Mouse (Mus musculus): ENCODE data around the gene Rnf151. TPM values are rescaled to one million over a fixed set of nuclear protein-coding genes. Genes with fewer than 3 reads are reported as not detected.

The Rnf151 gene
- 0.69 TPM in 1 of 2 replicates, not detected in the other for total RNA-seq (2014; rRNA removed)
- not detected in 2 replicates for polyA plus RNA-seq (2015; fragmentation: Nextera tagmentation; extraction: Ambion mirVana)

DNA sequence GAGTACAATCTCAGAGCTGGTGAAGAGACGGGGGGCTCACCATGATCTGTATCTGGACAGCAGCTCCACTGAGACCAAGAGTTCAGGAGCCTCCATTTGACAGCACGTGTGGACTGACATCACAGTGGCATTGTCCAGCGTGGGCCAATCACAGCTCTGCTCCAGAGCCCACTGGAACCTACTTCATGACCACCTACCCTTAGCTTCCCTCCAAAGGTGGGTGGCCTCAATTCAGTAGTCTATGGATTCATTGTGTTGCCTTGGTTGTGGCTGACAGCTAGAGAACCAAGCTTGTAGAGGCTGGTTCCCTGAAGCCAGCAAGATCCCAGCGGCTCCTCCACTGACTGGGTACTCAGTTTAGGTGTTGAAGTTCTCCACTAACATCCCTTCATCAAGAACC, at the start of gene Rnf151, which contains the start of gene Rps2:
Gene Rnf151, minus strand, starts transcription at position 121 of the 400 bp plus-strand sequence.
Gene Rps2, plus strand, starts transcription at position 174 of the 400 bp plus-strand sequence.
- ATAC-seq (no peak), DNase-seq (no peak)
- Histone ChIP-seq H3K4me1 (ENCODE audit: insufficient read depth) (peaks cover 7% of the 10 kb centered on the region; the same call in 1 of the 2 replicates), H3K4me2 (ENCODE audit: low read depth) (peak within 1 kb of the TSS; percentile 67), H3K4me3 (ENCODE audit: low read depth, low read length) (peak within 1 kb of the TSS; percentile 86), H3K9ac (0 out of 2 replicates have a peak within 1 kb of the TSS, but pooled peaks have one; percentile 85), H3K9me3 (ENCODE audit: low read length) (no peaks in the 10 kb centered on the region), H3K27ac (ENCODE audit: low read depth, low read length) (no peak within 1 kb of the TSS), H3K27me3 (ENCODE audit: insufficient read depth, low read length) (no peaks in the 10 kb centered on the region), H3K36me3 (ENCODE audit: insufficient read depth) (peaks cover 14% of the 10 kb centered on the region)
- WGBS, result 77% methylated on average over 4 of the region's 4 CpGs
- TF ChIP-seq CTCF (IDR thresholded peaks at IDR 0.05; ENCODE audit: low read depth), result no peak

GRCm38 (mm10) chr17:24766266-24766875, 48.5 kb upstream of the Rnf151 start:
- DNase-seq (no peak), ATAC-seq (no peak)
- H3K4me1 ChIP-seq (ENCODE audit: insufficient read depth), result no peaks in the 10 kb centered on the region
- no peaks in the 10 kb centered on the region for H3K9me3 ChIP-seq (ENCODE audit: low read length)
- H3K9ac ChIP-seq, result no peak overlapping the region
- H3K27ac ChIP-seq (ENCODE audit: low read depth, low read length), result no peak overlapping the region
- H3K4me3 ChIP-seq (ENCODE audit: low read depth, low read length), result no peak overlapping the region
- H3K27me3 ChIP-seq (ENCODE audit: insufficient read depth, low read length), result no peaks in the 10 kb centered on the region; the same call in 1 of the 2 replicates
- H3K4me2 ChIP-seq (ENCODE audit: low read depth), result no peak overlapping the region
- 23% methylated on average over 12 of the region's 12 CpGs for WGBS
- no peak for TF ChIP-seq CTCF (IDR thresholded peaks at IDR 0.05; ENCODE audit: low read depth)
- H3K36me3 ChIP-seq (ENCODE audit: insufficient read depth), result no peaks in the 10 kb centered on the region

- H3K9me3 ChIP-seq (ENCODE audit: low read length), result no peaks in the 10 kb centered on the region
- no peaks in the 10 kb centered on the region for H3K36me3 ChIP-seq (ENCODE audit: insufficient read depth)
- no peaks in the 10 kb centered on the region for H3K4me1 ChIP-seq (ENCODE audit: insufficient read depth)
- no peak overlapping the region for H3K9ac ChIP-seq
- no peak; the same call in 1 of the 2 replicates for ATAC-seq
- no peak overlapping the region for H3K4me3 ChIP-seq (ENCODE audit: low read depth, low read length)
- 47% methylated on average over 21 of the region's 22 CpGs for WGBS
- no peak overlapping the region for H3K27ac ChIP-seq (ENCODE audit: low read depth, low read length)
- no peaks in the 10 kb centered on the region; the same call in 1 of the 2 replicates for H3K27me3 ChIP-seq (ENCODE audit: insufficient read depth, low read length)
- no peak for TF ChIP-seq CTCF (IDR thresholded peaks at IDR 0.05; ENCODE audit: low read depth)
- peak; percentile 26 for DNase-seq
- H3K4me2 ChIP-seq (ENCODE audit: low read depth), result no peak overlapping the region
Observed at GRCm38 (mm10) chr17:24765016-24765905, 47.4 kb upstream of the Rnf151 start.

DNA sequence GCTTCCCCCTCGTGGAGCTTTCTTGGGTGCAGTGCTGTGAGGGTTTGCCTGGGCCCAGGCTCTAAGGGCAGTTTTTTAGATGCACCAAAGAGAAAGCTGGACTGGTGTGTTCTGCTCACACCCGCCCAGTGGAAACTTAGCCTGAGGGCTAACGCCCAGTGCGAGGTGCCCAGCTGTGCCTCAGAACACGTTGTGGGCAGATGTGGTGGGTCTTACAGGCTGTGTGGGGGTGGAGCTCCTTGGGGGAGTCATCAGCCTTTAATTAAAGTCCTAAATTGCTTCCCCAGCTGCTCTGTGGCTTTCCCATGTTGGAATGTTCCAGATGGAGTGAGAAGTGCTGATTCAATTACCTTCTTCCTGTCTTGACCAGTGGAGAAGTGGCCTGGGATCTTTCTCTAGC, 43.3 kb upstream of the Rnf151 start:
- no peaks in the 10 kb centered on the region for H3K9me3 ChIP-seq (ENCODE audit: low read length)
- no peak overlapping the region for H3K9ac ChIP-seq
- no peak overlapping the region for H3K27ac ChIP-seq (ENCODE audit: low read depth, low read length)
- DNase-seq (no peak), ATAC-seq (no peak)
- H3K4me1 ChIP-seq (ENCODE audit: insufficient read depth), result no peaks in the 10 kb centered on the region
- H3K36me3 ChIP-seq (ENCODE audit: insufficient read depth), result no peaks in the 10 kb centered on the region
- WGBS, result 59% methylated on average over 5 of the region's 5 CpGs
- H3K4me3 ChIP-seq (ENCODE audit: low read depth, low read length), result no peak overlapping the region
- H3K27me3 ChIP-seq (ENCODE audit: insufficient read depth, low read length), result no peaks in the 10 kb centered on the region
- H3K4me2 ChIP-seq (ENCODE audit: low read depth), result no peak overlapping the region
- no peak for TF ChIP-seq CTCF (IDR thresholded peaks at IDR 0.05; ENCODE audit: low read depth)

DNA sequence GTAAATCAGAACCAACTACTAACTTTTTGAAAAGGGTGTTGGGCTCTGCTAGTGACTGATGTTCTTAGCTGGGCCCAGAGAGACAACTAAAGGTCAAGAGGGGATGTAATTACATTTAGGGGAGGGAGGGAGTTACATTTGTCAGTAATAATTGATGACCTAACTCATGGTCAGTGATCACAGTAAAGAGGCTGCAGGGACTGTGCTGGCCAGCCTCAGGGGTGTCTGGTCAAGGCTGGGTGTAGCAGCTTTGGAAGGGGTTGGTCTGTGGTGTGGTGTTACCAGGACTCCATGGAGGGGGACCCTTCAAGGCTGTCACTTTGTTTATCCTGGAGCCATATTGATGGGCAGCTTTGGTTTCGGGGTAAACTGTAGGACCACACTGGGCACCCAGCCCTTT, 39.5 kb upstream of the Rnf151 start:
- Histone ChIP-seq H3K36me3 (ENCODE audit: insufficient read depth) (no peaks in the 10 kb centered on the region), H3K4me2 (ENCODE audit: low read depth) (no peak overlapping the region), H3K4me1 (ENCODE audit: insufficient read depth) (peaks cover 2% of the 10 kb centered on the region; the same call in 1 of the 2 replicates), H3K27me3 (ENCODE audit: insufficient read depth, low read length) (peaks cover 28% of the 10 kb centered on the region), H3K27ac (ENCODE audit: low read depth, low read length) (no peak overlapping the region), H3K9ac (no peak overlapping the region), H3K4me3 (ENCODE audit: low read depth, low read length) (no peak overlapping the region), H3K9me3 (ENCODE audit: low read length) (no peaks in the 10 kb centered on the region)
- DNase-seq (no peak), ATAC-seq (no peak)
- 86% methylated on average over 1 of the region's 1 CpGs for WGBS
- no peak for TF ChIP-seq CTCF (IDR thresholded peaks at IDR 0.05; ENCODE audit: low read depth)

GRCm38 (mm10) chr17:24752415-24753394, 34.8 kb upstream of the Rnf151 start, which contains the start of gene Hs3st6:
Hs3st6 (plus strand) TSS chr17:24752988.
- Histone ChIP-seq H3K27me3 (ENCODE audit: insufficient read depth, low read length) (peaks cover 37% of the 10 kb centered on the region), H3K9me3 (ENCODE audit: low read length) (no peaks in the 10 kb centered on the region), H3K4me2 (ENCODE audit: low read depth) (peak within 1 kb of the TSS; percentile 72), H3K36me3 (ENCODE audit: insufficient read depth) (no peaks in the 10 kb centered on the region), H3K4me1 (ENCODE audit: insufficient read depth) (peaks cover 4% of the 10 kb centered on the region; the same call in 1 of the 2 replicates), H3K27ac (ENCODE audit: low read depth, low read length) (no peak within 1 kb of the TSS), H3K9ac (0 out of 2 replicates have a peak within 1 kb of the TSS, but pooled peaks have one; percentile 14), H3K4me3 (ENCODE audit: low read depth, low read length) (peak within 1 kb of the TSS; percentile 37)
- ATAC-seq, result peak; percentile 27; the same call in 1 of the 2 replicates
- TF ChIP-seq CTCF (IDR thresholded peaks at IDR 0.05; ENCODE audit: low read depth), result no peak
- 3% methylated on average over 59 of the region's 82 CpGs for WGBS
- no peak for DNase-seq

Data from forebrain, postnatal 0 days (tissue).